Mouse (Mus musculus) hindbrain, embryonic 16.5 days (tissue): Measurements from ENCODE around the gene Maco1. TPM values are rescaled to one million over a fixed set of nuclear protein-coding genes. Genes with fewer than 3 reads are reported as not detected.
"Not testable (repeated sequence)": the region's sequence is repeated elsewhere in the genome, so short reads cannot be mapped to it uniquely, and the experiment has no call there.

Experiments used
- ATAC-seq: fragments of 200-750 bp; cut with Nextera tagmentation; 2 replicates; pipeline ENCODE4 v1.8.0; 2017; ENCODE audit warnings: moderate TSS enrichment, moderate library complexity
- H3K27ac ChIP-seq: fragments of 300-500 bp; sonication (generic); 2 replicates; pipeline ENCODE4 v1.5.1; 2014; ENCODE audit warnings: low read depth, mild to moderate bottlenecking, control low read depth, low read length, moderate library complexity
- H3K27me3 ChIP-seq: fragments of 300-500 bp; sonication (generic); replicated peaks from 2 replicates; pipeline ENCODE4 v1.6.1; 2014; ENCODE audit warnings: low read length; ENCODE audit not compliant: control insufficient read depth, insufficient read depth
- H3K36me3 ChIP-seq: fragments of 300-500 bp; sonication (generic); 2 replicates; pipeline ENCODE4 v1.6.1; 2014; ENCODE audit warnings: mild to moderate bottlenecking, low read length, moderate library complexity, mixed read lengths; ENCODE audit not compliant: control insufficient read depth, insufficient read depth
- H3K4me1 ChIP-seq: fragments of 300-500 bp; sonication (generic); 2 replicates; pipeline ENCODE4 v1.6.1; 2014; ENCODE audit warnings: low read depth, low read length; ENCODE audit not compliant: control insufficient read depth, insufficient read depth
- H3K4me2 ChIP-seq: fragments of 300-500 bp; sonication (generic); 2 replicates; pipeline ENCODE4 v1.6.1; 2014; ENCODE audit warnings: mild to moderate bottlenecking, low read length, control low read depth, moderate library complexity
- H3K4me3 ChIP-seq: fragments of 300-500 bp; sonication (generic); 2 replicates; pipeline ENCODE4 v1.5.1; 2014; ENCODE audit warnings: mild to moderate bottlenecking, low read length, control low read depth, moderate library complexity
- H3K9ac ChIP-seq: fragments of 300-500 bp; sonication (generic); 2 replicates; pipeline ENCODE4 v1.6.1; 2014; ENCODE audit warnings: low read depth, mild to moderate bottlenecking, control low read depth, low read length, moderate library complexity
- H3K9me3 ChIP-seq: fragments of 300-500 bp; sonication (generic); 2 replicates; pipeline ENCODE4 v1.6.1; 2014; ENCODE audit warnings: mild to moderate bottlenecking, low read length, moderate library complexity; ENCODE audit not compliant: control insufficient read depth
- WGBS: fragments of 180-500 bp; shearing (Covaris S2); extraction: QIAGEN DNeasy Blood & Tissue Kit; methylation state at CpG from one replicate; pipeline ENCODE4 v1.1.7; 2014; 5-methylcytosine and 5-hydroxymethylcytosine counted together
- polyA plus RNA-seq: library from polyadenylated mRNA; unstranded; fragments of >200 nt; fragmentation: Nextera tagmentation; extraction: Ambion mirVana; gene quantifications from 2 replicates; pipeline ENCODE4 v1.2.1, GENCODE M21; 2015

Gene Maco1
- polyA plus RNA-seq, 1 experiment from 2014 or later = 75.4 TPM

DNA sequence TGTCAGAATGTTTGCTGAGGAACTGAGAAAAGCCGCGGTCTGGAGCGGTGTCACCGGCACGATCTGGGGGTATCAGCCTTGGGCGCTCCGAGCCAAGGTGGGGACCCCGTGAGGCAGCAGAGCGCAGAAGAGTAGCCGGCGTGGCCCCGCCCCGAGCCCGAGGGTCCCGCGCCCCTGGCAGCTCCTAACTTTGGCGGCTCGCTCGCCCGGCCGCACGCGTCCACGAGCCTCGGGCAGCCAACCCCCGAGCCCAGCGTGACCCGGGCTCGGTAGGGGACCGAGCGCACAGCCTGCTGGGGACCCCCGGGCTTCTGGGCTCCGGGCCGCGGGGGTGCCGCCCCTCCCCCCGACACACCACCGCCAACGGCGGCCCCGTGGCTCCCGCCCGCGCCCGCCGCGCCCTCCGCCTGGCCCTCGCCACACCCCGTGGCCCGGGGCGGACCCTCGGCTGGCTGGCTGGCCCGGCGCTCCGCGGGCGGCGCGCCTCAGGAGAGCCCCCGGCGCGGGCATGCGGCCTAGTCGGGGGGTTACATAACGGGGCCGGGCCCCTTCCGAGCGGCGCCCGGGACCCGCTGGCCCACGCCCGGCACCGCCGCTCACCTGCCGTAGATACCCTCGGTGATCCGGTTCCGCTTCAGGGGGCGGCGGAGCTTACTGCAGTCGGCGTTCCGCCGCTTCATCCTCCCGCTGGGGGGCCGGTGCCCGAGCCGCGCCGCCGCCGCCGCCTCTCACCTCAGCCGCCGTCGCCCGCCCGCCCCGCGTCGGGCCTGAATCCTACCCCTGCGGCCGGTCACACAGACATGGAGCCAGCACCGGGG lies 498 bp downstream of the Maco1 start:
- Histone ChIP-seq H3K4me1 (peaks cover 20% of the 10 kb centered on the region), H3K4me3 (peak overlapping the region; percentile 88), H3K36me3 (no peaks in the 10 kb centered on the region), H3K9me3 (no peaks in the 10 kb centered on the region), H3K9ac (peak overlapping the region; percentile 95), H3K27me3 (no peaks in the 10 kb centered on the region), H3K4me2 (peak overlapping the region; percentile 57), H3K27ac (peak overlapping the region; percentile 94)
- WGBS = under 1% methylated on average over 57 of the region's 106 CpGs
- ATAC-seq = peak; percentile 2; the same call in 1 of the 2 replicates

- H3K9ac ChIP-seq = peak overlapping the region; percentile 95
- no peaks in the 10 kb centered on the region for H3K9me3 ChIP-seq
- H3K4me1 ChIP-seq = peaks cover 20% of the 10 kb centered on the region
- peak overlapping the region; percentile 88 for H3K4me3 ChIP-seq
- ATAC-seq = no peak
- peak overlapping the region; percentile 57 for H3K4me2 ChIP-seq
- H3K36me3 ChIP-seq = no peaks in the 10 kb centered on the region
- H3K27me3 ChIP-seq = no peaks in the 10 kb centered on the region
- 8% methylated on average over 14 of the region's 14 CpGs for WGBS
- H3K27ac ChIP-seq = no peak overlapping the region
Observed at GRCm38 (mm10) chr4:134851876-134852275, 1.3 kb downstream of the Maco1 start.

DNA sequence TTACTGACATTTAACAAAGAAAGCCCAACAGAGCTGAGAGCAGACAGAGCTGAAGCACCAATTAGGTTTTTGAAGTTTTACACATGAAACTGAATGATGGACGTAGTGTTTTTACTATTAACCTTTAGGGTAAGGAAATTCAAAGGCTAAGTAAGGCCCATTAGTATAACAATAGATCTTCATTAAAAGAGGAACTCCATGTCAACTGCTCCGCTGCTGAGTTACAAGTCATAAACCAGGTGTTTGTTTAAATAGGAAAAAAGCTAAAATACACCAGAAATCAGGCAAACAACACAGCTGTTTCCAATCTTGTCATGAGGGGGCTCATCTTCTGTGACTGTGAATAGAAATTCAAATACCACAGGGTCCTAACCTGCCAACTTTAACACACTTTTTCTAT lies 1.9 kb downstream of the Maco1 start:
- no peaks in the 10 kb centered on the region for H3K36me3 ChIP-seq
- H3K4me1 ChIP-seq = peaks cover 20% of the 10 kb centered on the region
- no peak overlapping the region for H3K27ac ChIP-seq
- H3K27me3 ChIP-seq = no peaks in the 10 kb centered on the region
- no peak for ATAC-seq
- no peaks in the 10 kb centered on the region for H3K9me3 ChIP-seq
- 47% methylated on average over 2 of the region's 2 CpGs for WGBS
- H3K4me2 ChIP-seq = peak overlapping the region; percentile 57
- H3K9ac ChIP-seq = no peak overlapping the region
- peak overlapping the region; percentile 88 for H3K4me3 ChIP-seq

DNA sequence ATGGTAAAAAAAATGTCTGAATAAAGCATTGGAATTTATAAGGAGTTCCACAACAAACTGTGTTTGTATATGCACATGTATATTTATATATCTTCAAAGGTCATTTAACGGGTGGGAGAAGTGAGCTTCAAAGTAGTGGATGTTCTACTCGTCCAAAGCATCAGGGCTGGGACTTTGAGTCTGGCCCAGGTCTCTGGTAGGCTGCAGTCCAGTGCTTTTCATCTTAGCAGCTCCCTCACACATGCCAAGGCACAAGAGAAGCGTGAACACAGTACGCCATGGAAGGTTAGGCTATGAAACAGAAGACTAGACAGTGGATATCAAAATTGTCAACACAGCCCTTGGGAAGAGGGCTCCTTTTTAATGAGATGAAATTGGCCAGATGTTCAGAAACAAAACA lies 2.6 kb downstream of the Maco1 start:
- Histone ChIP-seq H3K36me3 (no peaks in the 10 kb centered on the region), H3K27ac (no peak overlapping the region), H3K9ac (no peak overlapping the region), H3K9me3 (no peaks in the 10 kb centered on the region), H3K27me3 (no peaks in the 10 kb centered on the region), H3K4me3 (no peak overlapping the region), H3K4me2 (peak overlapping the region; percentile 57), H3K4me1 (peaks cover 20% of the 10 kb centered on the region)
- 67% methylated on average over 4 of the region's 4 CpGs for WGBS
- ATAC-seq = no peak

- no peak for ATAC-seq
- Histone ChIP-seq H3K9ac (no peak overlapping the region), H3K4me1 (peaks cover 20% of the 10 kb centered on the region), H3K36me3 (no peaks in the 10 kb centered on the region), H3K27ac (no peak overlapping the region), H3K4me2 (no peak overlapping the region), H3K9me3 (no peaks in the 10 kb centered on the region), H3K4me3 (no peak overlapping the region), H3K27me3 (no peaks in the 10 kb centered on the region)
- WGBS = 80% methylated on average over 4 of the region's 4 CpGs
Observed at GRCm38 (mm10) chr4:134847587-134847986, 5.6 kb downstream of the Maco1 start.

DNA sequence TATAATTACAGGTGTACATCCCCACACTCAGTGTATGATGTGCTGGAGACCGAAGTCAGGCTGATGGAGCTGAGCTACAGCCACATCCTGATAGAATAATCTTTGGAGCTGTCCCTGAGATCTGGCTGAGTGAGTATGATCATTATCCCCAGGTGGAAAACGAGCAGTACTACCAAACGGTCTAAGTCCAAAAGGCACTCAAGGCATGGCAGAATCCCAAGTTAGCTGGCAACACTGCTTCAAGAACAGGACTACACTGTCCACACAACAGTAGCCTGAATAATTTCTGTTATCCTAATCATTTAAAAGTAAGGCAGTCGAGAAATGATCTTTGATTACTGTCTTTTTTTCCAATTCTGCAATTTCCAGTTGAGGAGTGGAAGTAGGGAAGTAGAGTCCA lies 9.6 kb downstream of the Maco1 start:
- H3K27ac ChIP-seq = no peak overlapping the region
- no peaks in the 10 kb centered on the region for H3K27me3 ChIP-seq
- no peak overlapping the region for H3K4me3 ChIP-seq
- ATAC-seq = no peak
- H3K9ac ChIP-seq = no peak overlapping the region
- 85% methylated on average over 4 of the region's 4 CpGs for WGBS
- H3K36me3 ChIP-seq = no peaks in the 10 kb centered on the region
- H3K9me3 ChIP-seq = no peaks in the 10 kb centered on the region
- no peaks in the 10 kb centered on the region; the same call in 1 of the 2 replicates for H3K4me1 ChIP-seq
- no peak overlapping the region for H3K4me2 ChIP-seq

DNA sequence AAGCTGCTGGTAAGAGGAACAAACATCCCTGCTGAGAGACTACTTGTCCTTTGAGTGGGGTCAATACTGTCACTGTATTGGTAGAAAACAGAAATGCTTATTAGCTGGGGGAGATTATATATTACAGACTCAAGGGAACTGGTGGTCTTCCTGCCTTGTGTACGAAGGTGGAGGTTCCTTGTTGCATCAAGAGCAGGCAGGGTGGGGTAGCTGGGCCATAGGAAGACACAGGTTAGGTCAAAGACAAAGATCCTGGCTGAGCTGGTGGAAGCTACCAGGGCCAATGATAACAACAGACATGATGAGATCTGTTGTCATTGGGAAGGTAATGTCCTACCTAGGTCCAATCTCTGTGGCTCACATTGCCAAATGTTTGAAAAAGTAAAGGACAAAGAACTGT lies 12.9 kb downstream of the Maco1 start:
- Histone ChIP-seq H3K9ac (no peak overlapping the region), H3K4me2 (no peak overlapping the region), H3K9me3 (no peaks in the 10 kb centered on the region), H3K36me3 (0 out of 2 replicates have a peak, but pooled peaks cover 5% of the 10 kb centered on the region), H3K4me3 (no peak overlapping the region), H3K27ac (no peak overlapping the region), H3K27me3 (no peaks in the 10 kb centered on the region), H3K4me1 (no peaks in the 10 kb centered on the region)
- ATAC-seq = no peak
- WGBS = 75% methylated on average over 1 of the region's 1 CpGs

DNA sequence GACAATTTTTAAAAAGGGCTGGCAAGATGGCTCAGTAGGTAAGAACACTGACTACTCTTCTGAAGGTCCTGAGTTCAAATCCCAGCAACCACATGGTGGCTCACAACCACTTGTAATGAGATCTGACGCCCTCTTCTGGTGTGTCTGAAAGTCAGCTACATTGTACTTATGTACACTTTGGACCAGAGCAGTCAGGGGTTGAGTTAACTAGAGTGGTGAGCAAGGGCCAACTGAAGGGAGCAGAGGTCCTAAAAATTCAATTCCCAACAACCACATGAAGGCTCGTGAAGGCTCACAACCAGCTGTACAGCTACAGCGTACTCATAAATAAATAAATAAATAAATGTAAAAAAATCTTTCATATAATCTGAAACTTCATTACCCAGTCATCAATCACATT lies 14.4 kb downstream of the Maco1 start:
- 87% methylated on average over 3 of the region's 3 CpGs for WGBS
- H3K9ac ChIP-seq, H3K4me1 ChIP-seq, H3K4me3 ChIP-seq, H3K27me3 ChIP-seq, H3K4me2 ChIP-seq, ATAC-seq, H3K9me3 ChIP-seq, H3K36me3 ChIP-seq, H3K27ac ChIP-seq: not testable (repeated sequence)

DNA sequence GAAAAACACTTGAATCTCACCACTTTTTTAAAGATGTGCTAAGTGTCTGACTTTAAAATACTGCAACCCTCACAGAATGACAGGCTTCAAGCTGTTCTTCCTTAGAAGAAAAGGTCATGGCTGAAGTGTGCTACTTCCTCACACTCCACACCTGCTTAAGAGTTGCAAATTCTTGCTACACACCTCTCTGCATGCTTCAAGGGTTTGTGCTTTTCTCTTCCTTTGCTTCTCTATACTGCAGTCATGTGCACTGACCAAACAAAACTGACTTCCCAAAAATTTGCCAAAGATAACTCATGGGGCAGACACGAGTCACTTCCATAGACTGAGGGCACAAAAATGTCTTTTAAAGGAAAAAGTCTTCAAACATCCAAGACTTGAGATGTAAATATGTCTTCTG lies 14.9 kb downstream of the Maco1 start:
- Histone ChIP-seq H3K4me1 (no peaks in the 10 kb centered on the region), H3K9ac (no peak overlapping the region), H3K27ac (no peak overlapping the region), H3K4me2 (no peak overlapping the region), H3K4me3 (no peak overlapping the region), H3K27me3 (no peaks in the 10 kb centered on the region), H3K9me3 (no peaks in the 10 kb centered on the region), H3K36me3 (0 out of 2 replicates have a peak, but pooled peaks cover 5% of the 10 kb centered on the region)
- 80% methylated on average over 1 of the region's 1 CpGs for WGBS
- no peak for ATAC-seq
